Mouse (Mus musculus) left cerebral cortex, postnatal 14 days (tissue): Measurements from ENCODE around the gene Astn1. TPM values are rescaled to one million over a fixed set of nuclear protein-coding genes. Genes with fewer than 3 reads are reported as not detected.

Experiments used
- DNase-seq, 2 experiments: peaks; one replicate each; pipeline ENCODE4 v3.0.0; 2021 to 2022; ENCODE audit warnings: low spot score in 2 of 2, mixed read lengths in 1 of 2
- intact Hi-C: fragments of 180-260 bp; cut with DNase I; formaldehyde crosslinking; loops from one replicate; pipeline ENCODE4 v1.15.1; 2025
- total RNA-seq, 2 experiments: library from RNA; stranded (reverse); gene quantifications; 2 replicates each; pipeline ENCODE4 v1.2.3; 2021

The Astn1 gene
- total RNA-seq, 2 experiments from 2014 or later: 194 to 200 TPM

DNA sequence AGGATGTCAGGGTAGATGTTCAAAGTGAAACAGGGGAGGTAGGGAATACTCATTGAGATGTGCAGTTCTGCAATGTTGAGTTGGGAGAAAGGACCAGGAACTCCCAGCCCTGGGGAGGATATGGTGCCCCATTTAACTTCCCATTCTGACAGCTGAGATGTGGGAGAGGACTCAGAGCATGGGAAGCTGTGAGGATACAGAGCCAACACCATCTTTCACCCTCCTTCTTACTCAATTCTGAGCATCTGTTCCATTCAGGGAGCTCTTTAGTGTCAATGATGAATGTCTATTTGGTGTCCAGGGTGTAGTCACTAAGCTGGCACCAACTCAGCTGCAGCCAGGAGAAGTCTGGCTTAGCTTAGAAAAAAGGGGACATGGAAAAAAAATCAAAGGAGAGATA, 219.7 kb downstream of the Astn1 start:
- peak; percentile 16 to 48 for DNase-seq
- intact Hi-C loops: no loop called here

DNA sequence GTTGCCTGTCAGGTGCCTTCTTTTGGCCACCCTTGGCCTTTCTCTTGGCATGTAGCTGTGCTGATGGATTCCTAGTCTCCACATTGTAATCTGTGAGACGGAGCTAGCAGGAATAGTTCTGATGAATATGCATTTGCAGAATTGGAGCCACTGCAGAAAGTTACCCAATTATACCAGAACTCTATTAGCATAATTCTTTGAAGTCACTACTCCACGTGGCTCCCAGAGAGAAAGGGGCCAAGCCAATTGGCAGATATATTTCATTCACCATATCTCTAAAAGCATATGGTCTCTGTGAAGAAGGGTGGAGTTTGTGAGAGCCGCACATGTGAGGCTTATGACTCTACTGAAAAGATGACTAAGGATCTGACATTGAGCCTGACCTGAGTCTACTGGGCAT, 226.8 kb downstream of the Astn1 start:
- intact Hi-C loops: no loop called here
- DNase-seq: no peak

DNA sequence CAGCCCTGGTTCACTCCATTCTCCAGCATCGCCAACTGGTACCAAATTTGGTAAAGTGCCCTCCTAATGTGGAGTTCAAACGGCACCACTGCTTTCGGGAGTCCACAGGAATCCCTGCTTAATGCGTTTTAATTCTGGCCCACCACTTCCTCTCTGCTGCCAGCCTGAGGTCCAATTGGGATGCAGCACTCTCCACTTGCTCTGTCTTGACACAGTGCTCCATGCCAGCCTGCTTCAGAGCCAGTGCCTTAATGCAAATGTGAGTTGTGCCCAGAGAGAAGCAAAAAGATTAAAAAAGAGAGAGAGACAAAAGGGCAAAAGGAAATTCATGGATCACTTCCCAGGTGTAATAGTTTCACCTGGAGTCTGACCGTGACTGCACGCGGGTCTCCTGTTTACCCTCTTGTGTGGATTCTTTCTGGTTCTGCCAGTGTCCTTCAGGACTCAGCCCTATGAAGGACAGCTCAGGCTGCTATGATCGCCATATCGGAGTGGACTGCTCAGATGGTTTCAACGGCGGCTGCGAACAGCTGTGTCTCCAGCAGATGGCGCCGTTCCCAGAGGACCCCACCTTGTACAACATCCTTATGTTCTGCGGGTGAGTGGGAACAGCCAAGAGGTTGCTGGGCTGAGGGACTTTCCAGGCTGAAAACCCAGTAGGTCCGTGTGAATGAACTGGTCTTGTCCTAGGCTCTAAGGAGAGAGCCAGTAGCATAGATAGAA, 234.8 kb downstream of the Astn1 start:
- intact Hi-C loops: no loop called here
- DNase-seq: peak; percentile 35 to 66

DNA sequence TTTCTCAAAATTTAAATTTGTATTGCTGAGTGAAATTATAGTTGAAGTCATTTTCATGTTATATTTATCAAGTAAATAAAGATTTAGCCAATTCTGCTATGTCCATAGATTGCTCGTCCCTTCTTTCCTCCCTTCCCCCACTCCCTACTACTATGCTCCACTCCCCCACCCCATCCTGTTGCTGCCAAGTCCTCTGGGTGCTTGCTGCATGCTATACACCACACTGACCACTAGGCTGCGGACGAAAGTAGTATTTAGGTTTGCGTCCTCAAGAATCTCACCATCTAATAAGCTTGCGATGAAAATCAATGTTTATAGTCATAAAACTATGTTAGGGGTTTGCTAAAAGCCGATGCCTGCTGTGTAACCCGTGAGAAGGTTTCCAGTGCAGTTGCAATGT, 235.9 kb downstream of the Astn1 start:
- intact Hi-C loops: no loop called here
- DNase-seq: no peak

DNA sequence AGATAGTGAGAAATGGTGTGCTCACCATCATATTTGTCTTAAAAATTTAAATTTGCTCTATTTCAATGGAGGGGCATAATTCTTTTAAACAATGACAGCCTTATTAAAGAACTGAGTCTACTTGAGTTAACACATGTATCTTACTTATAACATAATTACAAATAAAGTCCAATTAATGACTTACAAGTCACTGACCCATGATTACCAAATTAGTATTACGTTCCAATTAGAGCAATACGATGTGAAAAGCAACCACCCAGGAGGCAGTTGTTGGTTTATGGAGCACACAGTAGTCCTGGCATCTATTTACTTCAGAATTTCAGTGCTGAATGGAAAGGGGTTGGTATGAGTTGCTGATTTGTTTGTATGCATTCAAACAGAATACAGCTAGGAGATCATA, 237.4 kb downstream of the Astn1 start:
- intact Hi-C loops: no loop called here
- DNase-seq: no peak

DNA sequence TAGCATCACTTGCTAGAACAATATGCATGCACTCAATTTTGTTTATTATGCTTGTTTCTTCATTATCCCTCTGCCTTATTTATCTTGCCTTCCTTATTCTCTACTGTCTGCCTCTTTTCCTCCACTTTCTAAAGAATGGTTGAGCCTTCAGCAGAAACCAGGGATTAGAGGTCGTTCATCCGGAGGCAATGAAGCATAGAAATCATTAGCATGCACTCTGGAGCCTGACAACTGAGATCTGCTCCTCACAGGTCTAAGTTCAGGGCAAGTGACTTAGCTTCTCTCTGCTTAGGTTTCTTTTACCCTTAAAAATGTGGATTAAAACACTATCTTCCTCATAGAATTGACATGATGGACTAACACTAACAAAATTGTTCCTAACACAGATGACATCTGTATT, 241.0 kb downstream of the Astn1 start:
- intact Hi-C loops: no loop called here
- no peak for DNase-seq

DNA sequence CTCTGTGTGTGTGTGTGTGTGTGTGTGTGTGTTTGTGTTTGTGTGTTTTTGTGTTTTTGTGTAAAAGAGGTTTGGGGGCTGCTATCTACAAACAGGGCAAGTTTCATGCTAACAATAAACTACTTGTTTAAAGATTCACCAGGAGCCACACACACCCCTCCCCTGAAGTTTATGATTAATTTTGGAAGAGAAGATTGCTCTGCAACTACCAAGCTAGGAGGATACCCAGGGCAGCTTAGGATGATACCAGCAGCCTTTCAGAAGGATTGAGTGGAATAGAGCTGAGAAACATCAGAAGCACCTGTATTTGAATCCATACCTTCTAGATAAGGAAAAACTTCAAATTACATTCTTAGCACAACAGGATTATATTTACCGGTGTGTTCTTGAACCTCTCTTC, 242.1 kb downstream of the Astn1 start:
- intact Hi-C loops: no loop called here
- DNase-seq: no peak

DNA sequence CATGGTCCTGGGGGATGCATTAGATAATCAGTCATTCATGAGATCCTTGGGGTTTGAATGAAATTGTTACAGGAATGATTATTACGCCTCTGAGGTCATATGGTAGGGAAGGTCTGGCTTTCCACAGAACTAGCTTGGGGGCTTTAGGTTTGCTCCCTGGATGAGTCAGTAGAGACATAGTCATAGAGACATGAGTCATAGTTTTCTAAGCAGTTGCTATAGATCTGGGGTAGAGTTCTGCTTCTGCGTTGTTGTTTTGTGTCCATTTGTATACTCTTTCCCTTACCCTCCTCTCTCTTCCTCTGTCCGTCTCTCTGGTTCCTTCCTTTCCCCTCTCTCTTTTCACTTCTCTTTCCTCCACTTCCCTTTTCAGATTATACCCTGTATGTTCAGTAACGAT, 243.5 kb downstream of the Astn1 start:
- intact Hi-C loops: no loop called here

DNA sequence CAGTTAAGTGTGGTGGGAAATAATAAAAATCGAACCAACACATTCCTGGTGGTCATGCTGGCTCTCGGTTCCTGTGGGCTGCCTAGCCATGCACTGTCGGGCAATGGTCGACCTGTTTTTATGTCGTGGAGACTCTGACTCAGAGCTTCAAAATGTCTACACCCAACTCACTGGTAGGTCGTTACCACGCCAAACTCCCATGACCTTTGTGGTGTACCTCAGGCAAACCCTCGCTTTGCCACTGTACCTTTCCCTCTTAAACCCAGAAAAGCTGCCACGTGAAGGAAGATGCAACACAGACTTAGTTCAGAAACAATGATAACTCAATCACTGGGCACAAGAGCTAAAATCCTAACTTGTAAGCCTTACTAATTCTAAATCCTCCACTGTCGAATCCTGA, 244.3 kb downstream of the Astn1 start:
- intact Hi-C loops: no loop called here
- no peak for DNase-seq

More for the DNA sequence above, 243.5 kb downstream of the Astn1 start:
- DNase-seq: no peak

DNA sequence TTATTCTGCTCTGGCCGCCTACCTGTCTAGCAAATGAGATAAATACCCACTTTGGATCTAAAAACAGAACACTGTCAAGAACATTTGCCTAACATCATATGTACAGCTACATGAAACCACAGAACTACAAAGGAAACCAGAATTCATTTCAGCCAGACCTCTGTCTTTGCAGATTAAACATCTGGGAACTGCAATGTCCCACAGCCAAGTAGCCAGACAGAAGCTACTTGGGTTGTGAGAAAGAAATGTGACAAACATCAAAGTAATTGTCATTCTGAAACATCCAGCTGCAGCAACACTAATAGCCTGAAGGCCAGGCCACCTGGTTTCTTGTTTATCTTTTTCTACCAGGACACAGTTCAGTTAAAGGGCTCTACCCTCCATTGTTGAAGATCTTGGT, 245.1 kb downstream of the Astn1 start:
- intact Hi-C loops: no loop called here

DNA sequence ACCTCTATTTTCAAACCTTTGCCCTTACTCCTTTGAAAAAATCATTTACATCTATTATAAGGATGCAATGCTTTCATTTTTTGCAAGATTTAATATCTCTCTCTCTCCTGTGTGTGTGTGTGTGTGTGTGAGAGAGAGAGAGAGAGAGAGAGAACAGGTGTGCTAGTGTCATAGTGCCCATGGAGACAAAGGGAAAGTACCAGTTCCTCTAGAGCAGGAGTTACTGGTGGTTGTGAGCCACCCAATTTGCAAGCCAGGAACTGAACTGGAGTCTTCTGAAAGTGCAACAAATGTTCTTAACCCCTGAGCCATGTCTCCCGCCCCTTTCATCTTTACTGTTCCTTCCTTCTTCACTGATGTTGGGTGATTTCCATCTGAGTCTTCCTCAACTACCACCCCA, 253.1 kb downstream of the Astn1 start:
- intact Hi-C loops: no loop called here
- DNase-seq: no peak

More for the DNA sequence above, 245.1 kb downstream of the Astn1 start:
- DNase-seq: no peak

DNA sequence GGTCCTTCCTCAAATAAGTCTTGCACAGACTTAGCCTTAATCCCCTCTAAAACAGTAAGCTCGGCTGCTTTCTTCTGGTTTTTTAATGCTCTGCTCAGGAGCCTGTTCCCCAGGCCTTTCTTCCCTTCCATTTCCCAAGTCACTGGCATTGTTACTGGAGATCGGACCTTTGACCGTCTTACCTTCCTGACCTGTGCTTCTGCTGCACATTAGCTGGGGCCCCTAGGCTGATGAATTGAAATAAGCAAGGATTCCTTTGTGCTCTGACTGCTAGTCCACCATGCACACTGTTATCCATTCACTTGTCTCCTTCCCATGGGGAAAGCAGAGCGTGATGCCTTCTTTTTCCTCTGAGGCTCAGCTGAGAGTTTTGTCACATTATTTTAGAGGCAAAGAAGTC, 255.9 kb downstream of the Astn1 start:
- DNase-seq: no peak

DNA sequence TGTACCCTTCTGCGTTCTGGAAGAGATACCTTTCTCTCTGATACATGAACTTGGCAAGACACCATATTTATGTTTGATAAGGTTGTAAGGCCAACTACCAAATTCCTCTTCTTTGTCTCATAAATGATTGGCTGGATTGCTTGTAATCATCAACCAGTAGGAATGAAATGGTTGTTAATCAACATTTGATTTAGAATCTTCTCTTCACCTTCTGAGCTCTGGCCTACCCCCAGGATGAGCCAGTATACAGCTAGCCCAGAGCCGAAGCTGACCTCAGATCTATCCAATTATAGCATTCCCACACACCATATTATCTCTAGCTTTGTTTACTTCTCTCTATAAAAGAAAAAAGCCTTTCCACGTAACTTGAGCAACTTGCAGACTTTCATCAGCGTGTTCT, 270.9 kb downstream of the Astn1 start:
- intact Hi-C loops: no loop called here
- DNase-seq: no peak

More for the DNA sequence above, 255.9 kb downstream of the Astn1 start:
- intact Hi-C loops: no loop called here

DNA sequence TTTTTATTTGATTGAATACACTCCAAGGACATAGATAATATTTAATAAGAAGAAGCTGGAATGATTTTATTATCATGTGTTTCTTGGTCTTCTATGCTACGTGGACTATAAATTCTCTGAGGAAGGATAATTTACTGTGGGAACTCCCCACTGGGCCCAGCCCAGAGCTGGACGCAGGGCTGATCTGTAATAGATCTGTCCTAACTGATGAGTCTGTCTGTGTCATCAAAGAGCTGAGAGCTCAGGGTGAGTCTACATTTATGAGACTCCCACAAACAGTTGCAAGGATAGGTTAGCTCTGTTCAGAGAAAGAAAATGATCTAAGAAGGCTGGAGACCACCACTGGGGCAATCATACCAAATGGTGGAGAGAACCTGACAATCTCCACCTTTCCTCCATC, 271.4 kb downstream of the Astn1 start:
- intact Hi-C loops: no loop called here
- no peak for DNase-seq

DNA sequence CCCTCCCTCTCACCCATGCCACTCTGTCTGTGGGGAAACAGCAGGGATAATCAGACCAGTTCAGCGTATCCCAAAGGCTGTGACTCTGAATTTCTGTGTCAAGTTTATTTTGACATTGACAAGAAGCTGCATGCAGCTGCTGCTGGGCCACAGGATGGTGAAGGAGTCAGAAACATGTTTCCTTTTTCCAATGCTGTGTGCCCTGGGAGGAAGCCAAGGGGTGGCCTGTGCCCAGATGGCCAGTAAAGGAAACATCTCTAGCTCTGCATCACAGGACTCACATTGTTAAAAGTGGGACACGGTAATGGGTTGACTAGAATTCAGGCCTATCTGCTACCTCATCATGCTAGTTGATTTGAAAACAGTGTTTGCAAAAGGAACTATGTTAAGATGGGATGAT, 279.2 kb downstream of the Astn1 start:
- intact Hi-C loops: no loop called here
- DNase-seq: no peak

DNA sequence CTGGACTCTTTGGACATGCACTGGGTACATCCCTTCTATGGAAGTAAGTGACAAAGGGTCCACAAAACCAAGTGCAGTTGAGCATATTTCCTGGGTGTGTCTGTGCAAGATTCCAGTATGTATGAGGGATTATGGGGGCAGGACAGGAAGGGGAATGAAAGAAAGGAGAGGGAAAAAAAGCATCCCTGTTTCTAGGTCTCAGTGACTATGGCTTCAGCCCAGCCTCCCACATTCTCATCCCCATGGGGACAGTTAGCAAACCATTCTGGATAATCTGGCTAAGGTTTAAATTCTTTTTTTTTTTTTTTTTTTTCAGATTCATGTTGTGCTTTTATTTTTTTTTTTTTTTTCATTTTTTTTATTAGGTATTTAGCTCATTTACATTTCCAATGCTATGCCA, 280.2 kb downstream of the Astn1 start:
- DNase-seq: peak in 1 of 2 experiments; percentile 19
- intact Hi-C loops: no loop called here

DNA sequence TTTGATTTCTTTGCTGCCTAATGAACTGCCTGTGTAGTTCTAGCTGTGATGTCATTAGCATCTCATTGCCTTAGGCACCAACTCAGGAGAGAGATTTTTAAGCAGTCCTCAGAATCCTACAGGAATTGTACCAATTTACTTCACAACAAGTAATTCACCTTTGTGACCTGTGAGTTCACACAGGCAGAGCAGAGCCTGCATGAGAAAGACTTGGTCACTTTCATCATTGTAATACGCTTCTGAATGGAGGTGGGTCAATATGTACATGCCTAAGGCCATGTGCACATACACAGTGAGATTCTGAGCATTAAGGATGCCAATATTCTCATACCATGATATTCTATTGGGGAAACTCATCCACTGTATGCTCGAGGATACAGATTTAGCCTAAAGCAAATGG, 290.7 kb downstream of the Astn1 start:
- DNase-seq: no peak
- intact Hi-C loops: loop anchor here (5.0 to 10.0 kb wide), 2 partner anchors 298 to 905 kb away; partner anchors contain the start of gene Brinp2

DNA sequence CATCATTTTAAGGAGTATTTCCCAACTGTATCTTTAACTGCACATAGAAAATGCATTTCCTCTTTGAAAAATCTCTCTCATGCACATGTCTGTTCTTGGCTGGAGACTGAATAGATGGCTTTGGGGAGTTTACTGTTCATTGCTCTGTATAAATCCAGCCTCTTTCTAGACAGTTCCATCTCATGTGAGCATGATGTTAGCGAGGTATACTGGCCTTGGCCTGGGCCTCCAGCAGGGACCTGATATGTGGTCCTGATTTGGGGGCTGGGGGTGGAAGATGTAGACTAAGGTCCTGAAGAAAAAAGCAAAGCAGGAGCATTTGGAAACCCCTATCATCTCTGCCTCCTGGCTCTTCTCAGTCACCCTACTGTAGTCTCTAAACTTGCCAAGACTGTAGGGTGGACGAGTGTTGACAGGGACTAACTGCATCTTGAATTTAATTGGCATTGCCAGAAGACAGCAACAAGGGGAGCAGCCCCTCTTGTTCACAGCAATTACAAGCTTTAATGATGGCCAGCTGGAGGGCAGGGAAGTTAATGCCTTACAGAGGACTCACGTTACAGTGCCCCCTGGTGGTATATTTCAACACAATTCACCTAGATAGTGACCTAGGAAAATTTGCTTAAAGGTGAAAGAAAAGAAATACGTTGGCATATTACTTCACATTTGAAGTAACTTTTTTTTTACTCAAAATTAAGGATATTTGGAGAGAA, 291.9 kb downstream of the Astn1 start:
- DNase-seq: peak; percentile 43 to 51
- intact Hi-C loops: loop anchor here (1.0 to 10.0 kb wide), 3 partner anchors 299 to 1101 kb away; partner anchors contain the start of gene Brinp2

DNA sequence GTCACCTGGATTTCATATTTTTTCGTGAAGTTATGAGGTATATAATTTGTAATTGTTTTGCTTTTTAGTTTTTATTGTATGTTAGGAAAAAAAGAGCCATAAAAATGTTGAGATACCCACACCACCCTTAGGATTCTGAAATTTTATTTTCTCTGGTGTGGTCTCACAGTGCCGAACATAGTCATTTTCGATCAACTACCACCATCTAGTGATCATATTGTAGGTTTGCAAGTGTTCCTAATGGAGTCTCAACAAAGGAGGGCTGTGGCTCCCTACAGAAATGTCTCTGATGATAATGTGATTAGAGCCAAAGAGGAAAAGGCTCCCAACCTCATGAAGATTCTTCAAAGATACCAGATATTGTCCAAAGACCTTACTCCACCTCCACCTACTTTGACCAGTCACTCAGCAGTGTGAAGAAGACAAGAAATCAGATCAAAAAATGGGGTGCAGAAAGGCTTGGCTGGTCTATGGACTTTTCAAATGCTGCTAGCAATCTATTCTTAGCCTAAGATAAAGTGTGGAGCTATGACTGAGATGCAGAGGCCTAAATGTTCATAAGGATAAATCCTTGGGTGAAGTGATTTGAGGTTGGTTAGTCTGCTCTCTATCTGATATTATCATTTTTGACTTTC, 292.6 kb downstream of the Astn1 start:
- intact Hi-C loops: loop anchor here (1.0 to 10.0 kb wide), 3 partner anchors 300 to 1101 kb away; partner anchors contain the start of gene Brinp2
- peak in 1 of 2 experiments; percentile 62 for DNase-seq

DNA sequence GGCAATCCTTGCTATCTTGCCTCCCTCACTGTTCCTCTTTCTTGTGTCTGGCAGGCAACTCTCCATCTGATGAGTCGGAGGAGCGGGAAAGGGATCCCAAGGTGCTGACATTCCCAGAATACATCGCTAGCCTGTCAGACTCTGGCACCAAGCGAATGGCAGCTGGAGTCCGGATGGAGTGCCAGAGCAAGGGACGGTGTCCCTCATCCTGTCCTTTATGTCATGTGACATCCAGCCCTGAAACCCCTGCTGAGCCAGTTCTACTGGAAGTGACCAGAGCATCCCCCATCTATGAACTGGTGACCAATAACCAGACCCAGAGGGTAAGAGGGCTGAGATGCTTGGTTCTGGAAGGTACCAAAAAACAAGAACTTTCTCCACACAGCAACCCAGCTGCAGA, 294.9 kb downstream of the Astn1 start:
- DNase-seq: no peak
- intact Hi-C loops: loop anchor here (10.0 kb wide), 1 partner anchor 302 kb away; the partner anchor contains the start of gene Brinp2
